Mouse (Mus musculus) neural tube, embryonic 11.5 days (tissue): ENCODE measurements at regions not wholly inside any gene's neighbourhood (a gene's known extent, or its start where the extent isn't known, plus 50 kb on each side); places are given as distances from the start of the nearest gene placed in this dataset.

Experiments
- ATAC-seq: fragments of 200-750 bp; cut with Nextera tagmentation; 2 replicates; pipeline ENCODE4 v1.8.0; 2017; ENCODE audit warnings: moderate number of reproducible peaks, mild to moderate bottlenecking, moderate TSS enrichment, moderate library complexity; ENCODE audit not compliant: insufficient read depth, low FRiP score, low TSS enrichment
- DNase-seq: peaks from one replicate; pipeline ENCODE4 v3.0.0-alpha.2; 2015; ENCODE audit warnings: low spot score
- H3K27ac ChIP-seq: fragments of 300-500 bp; sonication (generic); 2 replicates; pipeline ENCODE4 v1.5.1; 2014; ENCODE audit warnings: low read depth, mild to moderate bottlenecking, low read length
- H3K27me3 ChIP-seq: fragments of 300-500 bp; sonication (generic); 2 replicates; pipeline ENCODE4 v1.6.1; 2014; ENCODE audit warnings: mild to moderate bottlenecking, low read length, mixed read lengths; ENCODE audit not compliant: control insufficient read depth, insufficient read depth
- H3K36me3 ChIP-seq: fragments of 300-500 bp; sonication (generic); 2 replicates; pipeline ENCODE4 v1.6.1; 2014; ENCODE audit warnings: mild to moderate bottlenecking, low read length, moderate library complexity, mixed read lengths; ENCODE audit not compliant: control insufficient read depth, insufficient read depth
- H3K4me1 ChIP-seq: fragments of 300-500 bp; sonication (generic); 2 replicates; pipeline ENCODE4 v1.6.1; 2014; ENCODE audit warnings: low read length, mixed read lengths; ENCODE audit not compliant: control insufficient read depth, insufficient read depth
- H3K4me2 ChIP-seq: fragments of 300-500 bp; sonication (generic); 2 replicates; pipeline ENCODE4 v1.6.1; 2014; ENCODE audit warnings: low read depth, mild to moderate bottlenecking, moderate library complexity
- H3K4me3 ChIP-seq: fragments of 300-500 bp; sonication (generic); 2 replicates; pipeline ENCODE4 v1.5.1; 2014; ENCODE audit warnings: low read depth, low read length
- H3K9ac ChIP-seq: fragments of 300-500 bp; sonication (generic); 2 replicates; pipeline ENCODE4 v1.6.1; 2014; ENCODE audit warnings: mild to moderate bottlenecking, low read length
- H3K9me3 ChIP-seq: fragments of 300-500 bp; sonication (generic); 2 replicates; pipeline ENCODE4 v1.6.1; 2016; ENCODE audit warnings: low read length; ENCODE audit not compliant: control insufficient read depth
- WGBS: fragments of 180-500 bp; shearing (Covaris S2); extraction: QIAGEN DNeasy Blood & Tissue Kit; methylation state at CpG from one replicate; pipeline ENCODE4 v1.1.7; 2014; 5-methylcytosine and 5-hydroxymethylcytosine counted together

- H3K9me3 ChIP-seq = no peaks in the 10 kb centered on the region
- no peak for ATAC-seq
These were observed 52.7 kb upstream of the Ppara start for GRCm38 (mm10) chr15:85682116-85682515.

GRCm38 (mm10) chr15:85682780-85683179 lies 52.0 kb upstream of the Ppara start:
- ATAC-seq (no peak), DNase-seq (no peak)
- Histone ChIP-seq H3K4me3 (no peak overlapping the region), H3K36me3 (no peaks in the 10 kb centered on the region), H3K27ac (no peak overlapping the region), H3K4me1 (peaks cover 4% of the 10 kb centered on the region; the same call in 1 of the 2 replicates), H3K9me3 (no peaks in the 10 kb centered on the region), H3K9ac (no peak overlapping the region), H3K27me3 (no peaks in the 10 kb centered on the region), H3K4me2 (no peak overlapping the region)
- 79% methylated on average over 6 of the region's 6 CpGs for WGBS

More at GRCm38 (mm10) chr15:85682116-85682515, 52.7 kb upstream of the Ppara start:
- Histone ChIP-seq H3K27me3 (no peaks in the 10 kb centered on the region), H3K4me2 (no peak overlapping the region), H3K4me3 (no peak overlapping the region), H3K4me1 (peaks cover 4% of the 10 kb centered on the region; the same call in 1 of the 2 replicates), H3K27ac (no peak overlapping the region), H3K9ac (no peak overlapping the region), H3K36me3 (no peaks in the 10 kb centered on the region)
- WGBS = 88% methylated on average over 12 of the region's 12 CpGs
- no peak for DNase-seq

- Histone ChIP-seq H3K9ac (no peak overlapping the region), H3K27me3 (no peaks in the 10 kb centered on the region), H3K4me3 (no peak overlapping the region), H3K4me1 (peaks cover 4% of the 10 kb centered on the region; the same call in 1 of the 2 replicates), H3K36me3 (no peaks in the 10 kb centered on the region), H3K27ac (no peak overlapping the region), H3K4me2 (no peak overlapping the region), H3K9me3 (no peaks in the 10 kb centered on the region)
- 95% methylated on average over 6 of the region's 6 CpGs for WGBS
- no peak for DNase-seq
- no peak for ATAC-seq
These were observed 51.5 kb upstream of the Ppara start for GRCm38 (mm10) chr15:85683271-85683670.

GRCm38 (mm10) chr15:85683716-85684115 lies 51.1 kb upstream of the Ppara start:
- ATAC-seq = no peak
- Histone ChIP-seq H3K4me2 (no peak overlapping the region), H3K4me3 (no peak overlapping the region), H3K27ac (no peak overlapping the region), H3K9me3 (no peaks in the 10 kb centered on the region), H3K36me3 (no peaks in the 10 kb centered on the region), H3K9ac (no peak overlapping the region), H3K4me1 (peaks cover 4% of the 10 kb centered on the region; the same call in 1 of the 2 replicates), H3K27me3 (no peaks in the 10 kb centered on the region)
- DNase-seq = no peak
- WGBS = 93% methylated on average over 4 of the region's 4 CpGs

- Histone ChIP-seq H3K4me1 (peaks cover 4% of the 10 kb centered on the region; the same call in 1 of the 2 replicates), H3K27ac (no peak overlapping the region), H3K36me3 (no peaks in the 10 kb centered on the region), H3K9ac (no peak overlapping the region), H3K9me3 (no peaks in the 10 kb centered on the region), H3K4me2 (no peak overlapping the region), H3K27me3 (no peaks in the 10 kb centered on the region), H3K4me3 (no peak overlapping the region)
- DNase-seq (no peak), ATAC-seq (no peak)
- 87% methylated on average over 14 of the region's 14 CpGs for WGBS
These were observed 50.5 kb upstream of the Ppara start for GRCm38 (mm10) chr15:85684164-85684708.

- DNase-seq = no peak
- 69% methylated on average over 5 of the region's 5 CpGs for WGBS
- Histone ChIP-seq H3K27me3 (no peaks in the 10 kb centered on the region), H3K4me2 (no peak overlapping the region), H3K36me3 (no peaks in the 10 kb centered on the region), H3K9ac (no peak overlapping the region), H3K9me3 (no peaks in the 10 kb centered on the region), H3K4me1 (peaks cover 4% of the 10 kb centered on the region; the same call in 1 of the 2 replicates), H3K27ac (no peak overlapping the region), H3K4me3 (no peak overlapping the region)
- no peak for ATAC-seq
These were observed 49.9 kb upstream of the Ppara start for GRCm38 (mm10) chr15:85684875-85685274.
